Mouse (Mus musculus): Measurements from ENCODE around the gene Dph2. TPM values are rescaled to one million over a fixed set of nuclear protein-coding genes. Genes with fewer than 3 reads are reported as not detected.

Dph2 gene
- polyA plus RNA-seq, 1 experiment from 2014 or later: 21.4 TPM

- peaks cover 19% of the 10 kb centered on the region for H3K4me1 ChIP-seq (ENCODE audit: insufficient read depth)
- no peak for DNase-seq
- no peaks in the 10 kb centered on the region for H3K9me3 ChIP-seq (ENCODE audit: low read depth, low read length)
- H3K4me2 ChIP-seq: peak overlapping the region; percentile 99
- ATAC-seq (ENCODE audit: insufficient read depth): no peak
- H3K27me3 ChIP-seq (ENCODE audit: insufficient read depth, low read length): no peaks in the 10 kb centered on the region
- WGBS: 55% methylated on average over 7 of the region's 7 CpGs
- peaks cover 26% of the 10 kb centered on the region for H3K36me3 ChIP-seq (ENCODE audit: insufficient read depth)
- 0 out of 2 replicates have a peak overlapping the region, but pooled peaks have one; percentile 81 for H3K4me3 ChIP-seq (ENCODE audit: low read depth, low read length)
- H3K9ac ChIP-seq: no peak overlapping the region; the same call in 1 of the 2 replicates
- no peak for TF ChIP-seq CTCF (IDR thresholded peaks at IDR 0.05; ENCODE audit: low read depth)
- H3K27ac ChIP-seq (ENCODE audit: low read depth): no peak overlapping the region
Observed at GRCm38 (mm10) chr4:117912685-117913273, 20.9 kb upstream of the Dph2 start.

- no peak for TF ChIP-seq CTCF (IDR thresholded peaks at IDR 0.05; ENCODE audit: low read depth)
- no peak overlapping the region for H3K9ac ChIP-seq
- ATAC-seq (ENCODE audit: insufficient read depth) (no peak), DNase-seq (no peak)
- H3K27me3 ChIP-seq (ENCODE audit: insufficient read depth, low read length): no peaks in the 10 kb centered on the region
- H3K4me1 ChIP-seq (ENCODE audit: insufficient read depth): peaks cover 19% of the 10 kb centered on the region
- no peaks in the 10 kb centered on the region for H3K9me3 ChIP-seq (ENCODE audit: low read depth, low read length)
- no peak overlapping the region for H3K27ac ChIP-seq (ENCODE audit: low read depth)
- no peak overlapping the region for H3K4me2 ChIP-seq
- WGBS: 90% methylated on average over 13 of the region's 13 CpGs
- H3K36me3 ChIP-seq (ENCODE audit: insufficient read depth): peaks cover 30% of the 10 kb centered on the region
- H3K4me3 ChIP-seq (ENCODE audit: low read depth, low read length): no peak overlapping the region
Observed at GRCm38 (mm10) chr4:117912131-117912561, 20.3 kb upstream of the Dph2 start.

GRCm38 (mm10) chr4:117908834-117909453 lies 17.1 kb upstream of the Dph2 start:
- no peak for TF ChIP-seq CTCF (IDR thresholded peaks at IDR 0.05; ENCODE audit: low read depth)
- Histone ChIP-seq H3K4me3 (ENCODE audit: low read depth, low read length) (no peak overlapping the region), H3K4me2 (no peak overlapping the region), H3K27me3 (ENCODE audit: insufficient read depth, low read length) (no peaks in the 10 kb centered on the region), H3K9ac (no peak overlapping the region), H3K4me1 (ENCODE audit: insufficient read depth) (peaks cover 16% of the 10 kb centered on the region), H3K9me3 (ENCODE audit: low read depth, low read length) (no peaks in the 10 kb centered on the region), H3K36me3 (ENCODE audit: insufficient read depth) (peaks cover 57% of the 10 kb centered on the region), H3K27ac (ENCODE audit: low read depth) (no peak overlapping the region)
- WGBS: 74% methylated on average over 8 of the region's 8 CpGs
- ATAC-seq (ENCODE audit: insufficient read depth) (no peak), DNase-seq (no peak)

GRCm38 (mm10) chr4:117906196-117906595 lies 14.4 kb upstream of the Dph2 start:
- Histone ChIP-seq H3K9ac (no peak overlapping the region), H3K4me3 (ENCODE audit: low read depth, low read length) (no peak overlapping the region), H3K27me3 (ENCODE audit: insufficient read depth, low read length) (no peaks in the 10 kb centered on the region), H3K36me3 (ENCODE audit: insufficient read depth) (peaks cover 73% of the 10 kb centered on the region), H3K4me1 (ENCODE audit: insufficient read depth) (0 out of 2 replicates have a peak, but pooled peaks cover 3% of the 10 kb centered on the region), H3K4me2 (no peak overlapping the region), H3K27ac (ENCODE audit: low read depth) (0 out of 2 replicates have a peak overlapping the region, but pooled peaks have one; percentile 12), H3K9me3 (ENCODE audit: low read depth, low read length) (no peaks in the 10 kb centered on the region)
- WGBS: 55% methylated on average over 3 of the region's 3 CpGs
- no peak for TF ChIP-seq CTCF (IDR thresholded peaks at IDR 0.05; ENCODE audit: low read depth)
- peak; percentile 63 for ATAC-seq (ENCODE audit: insufficient read depth)
- DNase-seq: peak; percentile 69

- H3K9ac ChIP-seq: no peak overlapping the region
- 87% methylated on average over 8 of the region's 8 CpGs for WGBS
- peaks cover 77% of the 10 kb centered on the region for H3K36me3 ChIP-seq (ENCODE audit: insufficient read depth)
- no peak for DNase-seq
- no peak overlapping the region for H3K4me3 ChIP-seq (ENCODE audit: low read depth, low read length)
- no peaks in the 10 kb centered on the region for H3K27me3 ChIP-seq (ENCODE audit: insufficient read depth, low read length)
- H3K27ac ChIP-seq (ENCODE audit: low read depth): no peak overlapping the region
- ATAC-seq (ENCODE audit: insufficient read depth): no peak
- H3K4me2 ChIP-seq: no peak overlapping the region
- H3K9me3 ChIP-seq (ENCODE audit: low read depth, low read length): no peaks in the 10 kb centered on the region
- 0 out of 2 replicates have a peak, but pooled peaks cover 3% of the 10 kb centered on the region for H3K4me1 ChIP-seq (ENCODE audit: insufficient read depth)
- no peak for TF ChIP-seq CTCF (IDR thresholded peaks at IDR 0.05; ENCODE audit: low read depth)
Observed at GRCm38 (mm10) chr4:117904761-117905160, 12.9 kb upstream of the Dph2 start.

GRCm38 (mm10) chr4:117904094-117904493 lies 12.3 kb upstream of the Dph2 start:
- WGBS: 85% methylated on average over 10 of the region's 10 CpGs
- TF ChIP-seq CTCF (IDR thresholded peaks at IDR 0.05; ENCODE audit: low read depth): no peak
- H3K4me2 ChIP-seq: no peak overlapping the region
- no peak for ATAC-seq (ENCODE audit: insufficient read depth)
- H3K4me3 ChIP-seq (ENCODE audit: low read depth, low read length): no peak overlapping the region
- H3K36me3 ChIP-seq (ENCODE audit: insufficient read depth): peaks cover 83% of the 10 kb centered on the region
- H3K27me3 ChIP-seq (ENCODE audit: insufficient read depth, low read length): no peaks in the 10 kb centered on the region
- H3K9ac ChIP-seq: no peak overlapping the region
- DNase-seq: no peak
- no peak overlapping the region for H3K27ac ChIP-seq (ENCODE audit: low read depth)
- no peaks in the 10 kb centered on the region for H3K9me3 ChIP-seq (ENCODE audit: low read depth, low read length)
- 0 out of 2 replicates have a peak, but pooled peaks cover 3% of the 10 kb centered on the region for H3K4me1 ChIP-seq (ENCODE audit: insufficient read depth)

- no peak for DNase-seq
- no peak for ATAC-seq (ENCODE audit: insufficient read depth)
- H3K27me3 ChIP-seq (ENCODE audit: insufficient read depth, low read length): no peaks in the 10 kb centered on the region
- no peak for TF ChIP-seq CTCF (IDR thresholded peaks at IDR 0.05; ENCODE audit: low read depth)
- no peak overlapping the region for H3K27ac ChIP-seq (ENCODE audit: low read depth)
- H3K4me3 ChIP-seq (ENCODE audit: low read depth, low read length): no peak overlapping the region
- no peak overlapping the region for H3K9ac ChIP-seq
- WGBS: 73% methylated on average over 3 of the region's 3 CpGs
- peaks cover 84% of the 10 kb centered on the region for H3K36me3 ChIP-seq (ENCODE audit: insufficient read depth)
- H3K9me3 ChIP-seq (ENCODE audit: low read depth, low read length): no peaks in the 10 kb centered on the region
- no peak overlapping the region for H3K4me2 ChIP-seq
- H3K4me1 ChIP-seq (ENCODE audit: insufficient read depth): no peaks in the 10 kb centered on the region
Observed at GRCm38 (mm10) chr4:117898111-117898510, 6.3 kb upstream of the Dph2 start.

All from lung, embryonic 14.5 days (tissue).